Mouse (Mus musculus) CH12.LX (cell line): ENCODE measurements around the gene Gm40460.

Source experiments
- CHD2 ChIP-seq: IDR thresholded peaks from 2 replicates; pipeline ENCODE4 v1.6.1; 2011; ENCODE audit warnings: low read length, improper control_type of control experiment
- E2F4 ChIP-seq: IDR thresholded peaks from 2 replicates; pipeline ENCODE4 v1.6.1; 2011; ENCODE audit warnings: low read depth, low read length, improper control_type of control experiment; ENCODE audit not compliant: insufficient replicate concordance
- SIN3A ChIP-seq: IDR thresholded peaks from 2 replicates; pipeline ENCODE4 v1.6.1; 2012; ENCODE audit warnings: low read length, improper control_type of control experiment, inconsistent platforms
- SMC3 ChIP-seq: IDR thresholded peaks from 2 replicates; pipeline ENCODE4 v1.6.1; 2011; ENCODE audit warnings: low read depth, low read length, improper control_type of control experiment
- TBP ChIP-seq: conservative IDR thresholded peaks from 2 replicates; pipeline ENCODE4 v1.6.1; 2011; ENCODE audit warnings: low read depth, low read length, improper control_type of control experiment

DNA sequence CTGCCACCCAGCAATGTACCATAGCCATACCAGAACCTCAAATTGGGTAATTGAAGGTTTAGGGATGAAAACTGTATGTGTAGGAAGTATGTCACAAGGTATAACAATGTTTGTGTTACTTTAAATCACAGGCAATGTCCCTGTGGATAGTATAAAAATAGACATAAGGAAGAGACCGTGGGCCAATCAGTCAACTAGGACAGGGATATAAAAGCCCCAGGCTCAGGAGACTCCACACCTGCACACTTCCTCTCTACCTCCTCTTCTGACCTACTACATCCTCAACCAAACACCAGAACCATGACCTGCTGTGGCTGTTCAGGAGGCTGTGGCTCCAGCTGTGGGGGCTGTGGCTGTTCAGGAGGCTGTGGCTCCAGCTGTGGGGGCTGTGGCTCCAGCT is 29.3 kb downstream of the Gm40460 start, which contains the start of gene Gm7579:
- TF ChIP-seq E2F4 (no peak), SMC3 (no peak), CHD2 (no peak), TBP (no peak), SIN3A (no peak)
